Mouse (Mus musculus): ENCODE data around the gene Cacna2d4.
A peak's percentile ranks its signal among the peaks of the same experiment; 100 is the strongest.

The Cacna2d4 gene

GRCm38 (mm10) chr6:119389089-119389488 lies 152.8 kb downstream of the Cacna2d4 start:
- no peak for DNase-seq (ENCODE audit: low spot score)

GRCm38 (mm10) chr6:119390728-119391127 lies 154.4 kb downstream of the Cacna2d4 start:
- no peak for DNase-seq (ENCODE audit: low spot score)

GRCm38 (mm10) chr6:119392836-119393235 lies 156.5 kb downstream of the Cacna2d4 start:
- no peak for DNase-seq (ENCODE audit: low spot score)

- no peak for DNase-seq (ENCODE audit: low spot score)
Observed at GRCm38 (mm10) chr6:119395421-119396308, 159.3 kb downstream of the Cacna2d4 start.

GRCm38 (mm10) chr6:119396309-119396634 lies 159.9 kb downstream of the Cacna2d4 start:
- DNase-seq (ENCODE audit: low spot score), result peak; percentile 85

- DNase-seq (ENCODE audit: low spot score), result no peak
Observed at GRCm38 (mm10) chr6:119399371-119399770, 163.0 kb downstream of the Cacna2d4 start.

- no peak for DNase-seq (ENCODE audit: low spot score)
Observed at GRCm38 (mm10) chr6:119400649-119401048, 164.3 kb downstream of the Cacna2d4 start.

- DNase-seq (ENCODE audit: low spot score), result no peak
Observed at GRCm38 (mm10) chr6:119401545-119402304, 165.4 kb downstream of the Cacna2d4 start.
